9 mouse cellular contexts compared by ENCODE assay signal in the genomic region with DNA sequence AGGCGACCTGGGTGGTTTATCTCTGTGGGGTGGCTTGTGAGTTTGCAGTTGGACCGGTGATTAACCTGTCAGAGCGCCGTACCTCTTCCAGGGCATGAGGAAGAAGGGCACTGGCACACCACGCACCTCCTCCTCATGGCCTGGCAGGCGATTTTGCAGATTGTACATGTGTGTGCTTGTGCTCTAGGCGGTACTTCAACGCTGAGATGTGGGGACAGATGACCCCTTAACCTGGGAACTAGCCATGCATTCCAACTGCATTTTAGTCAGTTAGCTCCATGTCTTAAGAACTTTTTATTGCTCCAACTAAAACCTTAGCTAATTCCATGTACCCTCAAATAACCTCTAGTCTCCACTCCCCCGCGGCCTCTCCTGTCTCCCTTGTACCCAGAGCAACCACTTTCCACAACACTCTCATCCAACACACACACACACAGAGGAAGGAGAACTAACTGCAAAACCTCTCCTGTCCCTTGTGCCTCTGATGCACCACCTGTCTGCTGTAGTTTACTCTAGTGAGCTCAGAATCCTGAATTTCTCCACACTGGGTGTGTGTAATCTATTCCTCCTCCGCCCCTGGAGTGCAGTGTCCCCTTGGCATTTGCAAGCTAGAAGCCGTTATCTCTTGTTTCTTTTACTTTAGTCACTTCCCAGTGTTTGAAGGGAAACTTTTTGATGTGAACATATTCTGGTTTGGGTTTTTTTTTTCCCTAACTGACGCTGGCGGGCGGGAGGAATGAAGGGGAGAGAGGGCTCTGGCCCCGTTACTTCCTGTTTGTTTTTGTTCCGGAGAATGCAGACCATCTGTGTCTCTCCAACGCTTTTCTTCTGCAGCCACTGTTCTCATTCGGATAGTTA.
DNase-seq lines count a peak whose midpoint lies in the region; ATAC-seq and TF ChIP-seq lines count a peak whose summit lies in the region.
"Had no signal": no experiment of that assay in that cellular context is flagged by ENCODE, and none has a peak within 500 bp of the region (broad histone marks: within the 10 kb centered on the region; RNA-seq: fewer than 3 reads in every experiment).

No protein-coding gene starts in this region.

- no peak overlapping the region for H3K9ac ChIP-seq in midbrain, embryonic 12.5 days (replicated peaks)
- no peak overlapping the region for H3K9ac ChIP-seq in midbrain, embryonic 14.5 days (replicated peaks; ENCODE audit: low read length)
- 0 out of 2 replicates have a peak overlapping the region, but pooled peaks have one; percentile 12 for H3K9ac ChIP-seq in embryonic facial prominence, embryonic 12.5 days
- no peak overlapping the region for H3K9ac ChIP-seq in hindbrain, postnatal 0 days (replicated peaks; ENCODE audit: low read length)
- no peak overlapping the region; the same call in 1 of the 2 replicates for H3K9ac ChIP-seq in lung, embryonic 16.5 days (ENCODE audit: low read length)
- H3K9ac ChIP-seq: limb, embryonic 15.5 days had no signal

- no peak overlapping the region for H3K4me2 ChIP-seq in midbrain, embryonic 12.5 days (replicated peaks)
- no peak overlapping the region for H3K4me2 ChIP-seq in midbrain, embryonic 14.5 days (ENCODE audit: low read length)
- no peak overlapping the region for H3K4me2 ChIP-seq in embryonic facial prominence, embryonic 12.5 days (replicated peaks)
- H3K4me2 ChIP-seq in hindbrain, postnatal 0 days (ENCODE audit: low read depth, low read length): no peak overlapping the region
- H3K4me2 ChIP-seq in lung, embryonic 16.5 days (ENCODE audit: low read depth, low read length): 0 out of 2 replicates have a peak overlapping the region, but pooled peaks have one; percentile 25
- H3K4me2 ChIP-seq: limb, embryonic 15.5 days had no signal

- no peak overlapping the region for H3K4me3 ChIP-seq in midbrain, embryonic 12.5 days
- no peak overlapping the region for H3K4me3 ChIP-seq in midbrain, embryonic 14.5 days (replicated peaks; ENCODE audit: low read depth, low read length)
- H3K4me3 ChIP-seq in embryonic facial prominence, embryonic 12.5 days: no peak overlapping the region
- no peak overlapping the region for H3K4me3 ChIP-seq in hindbrain, postnatal 0 days (ENCODE audit: low read length)
- no peak overlapping the region for H3K4me3 ChIP-seq in lung, embryonic 16.5 days (ENCODE audit: low read length)
- H3K4me3 ChIP-seq: limb, embryonic 15.5 days had no signal

- H3K27me3 ChIP-seq in midbrain, embryonic 12.5 days: no peaks in the 10 kb centered on the region
- no peaks in the 10 kb centered on the region for H3K27me3 ChIP-seq in midbrain, embryonic 14.5 days (ENCODE audit: control insufficient read depth, insufficient read depth, low read length)
- no peaks in the 10 kb centered on the region for H3K27me3 ChIP-seq in embryonic facial prominence, embryonic 12.5 days
- H3K27me3 ChIP-seq in hindbrain, postnatal 0 days (ENCODE audit: insufficient read depth, low read length): no peaks in the 10 kb centered on the region
- no peaks in the 10 kb centered on the region for H3K27me3 ChIP-seq in lung, embryonic 16.5 days (ENCODE audit: control insufficient read depth, insufficient read depth, low read depth, low read length)
- H3K27me3 ChIP-seq: limb, embryonic 15.5 days had no signal

- H3K36me3 ChIP-seq in midbrain, embryonic 12.5 days: no peaks in the 10 kb centered on the region
- H3K36me3 ChIP-seq in midbrain, embryonic 14.5 days (ENCODE audit: control insufficient read depth, insufficient read depth, low read length): no peaks in the 10 kb centered on the region
- no peaks in the 10 kb centered on the region for H3K36me3 ChIP-seq in embryonic facial prominence, embryonic 12.5 days
- H3K36me3 ChIP-seq in hindbrain, postnatal 0 days (ENCODE audit: insufficient read depth, low read length): no peaks in the 10 kb centered on the region
- H3K36me3 ChIP-seq in lung, embryonic 16.5 days (ENCODE audit: control insufficient read depth, insufficient read depth, low read length): no peaks in the 10 kb centered on the region
- H3K36me3 ChIP-seq: limb, embryonic 15.5 days had no signal

- no peak for TF ChIP-seq CTCF in hindbrain, postnatal 0 days (IDR thresholded peaks at IDR 0.05; ENCODE audit: low read depth)

- peaks cover 45% of the 10 kb centered on the region for H3K4me1 ChIP-seq in midbrain, embryonic 12.5 days
- peaks cover 16% of the 10 kb centered on the region for H3K4me1 ChIP-seq in midbrain, embryonic 14.5 days (ENCODE audit: control insufficient read depth, insufficient read depth, low read length)
- peaks cover 29% of the 10 kb centered on the region for H3K4me1 ChIP-seq in embryonic facial prominence, embryonic 12.5 days
- H3K4me1 ChIP-seq in hindbrain, postnatal 0 days (ENCODE audit: insufficient read depth, low read length): peaks cover 11% of the 10 kb centered on the region; the same call in 1 of the 2 replicates
- peaks cover 4% of the 10 kb centered on the region for H3K4me1 ChIP-seq in lung, embryonic 16.5 days (replicated peaks; ENCODE audit: control insufficient read depth, insufficient read depth, low read length)

- 58% methylated on average over 19 of the region's 19 CpGs for WGBS in midbrain, embryonic 12.5 days
- whole genome bisulfite sequencing in midbrain, embryonic 14.5 days: 59% methylated on average over 19 of the region's 19 CpGs
- WGBS in embryonic facial prominence, embryonic 12.5 days: 32% methylated on average over 19 of the region's 19 CpGs
- WGBS in hindbrain, postnatal 0 days: 49% methylated on average over 19 of the region's 19 CpGs
- 36% methylated on average over 19 of the region's 19 CpGs for WGBS in lung, embryonic 16.5 days

- 0 out of 2 replicates have a peak, but pooled peaks have one; percentile 23 for ATAC-seq in midbrain, embryonic 12.5 days (ENCODE audit: low FRiP score, low read depth)
- no peak for ATAC-seq in midbrain, embryonic 14.5 days (ENCODE audit: low FRiP score, low TSS enrichment)
- ATAC-seq in embryonic facial prominence, embryonic 12.5 days (ENCODE audit: insufficient number of reproducible peaks, insufficient read depth, low FRiP score, low TSS enrichment): no peak
- ATAC-seq in hindbrain, postnatal 0 days: no peak
- ATAC-seq in lung, embryonic 16.5 days (ENCODE audit: low read depth): no peak
- no peak for ATAC-seq in CD4-positive, CD25-positive, alpha-beta regulatory T cell, adult 4 months

- H3K9me3 ChIP-seq in midbrain, embryonic 12.5 days: no peaks in the 10 kb centered on the region
- no peaks in the 10 kb centered on the region for H3K9me3 ChIP-seq in midbrain, embryonic 14.5 days (ENCODE audit: control insufficient read depth, low read length)
- no peaks in the 10 kb centered on the region for H3K9me3 ChIP-seq in embryonic facial prominence, embryonic 12.5 days
- no peaks in the 10 kb centered on the region for H3K9me3 ChIP-seq in hindbrain, postnatal 0 days (ENCODE audit: low read length)
- no peaks in the 10 kb centered on the region for H3K9me3 ChIP-seq in lung, embryonic 16.5 days (ENCODE audit: control insufficient read depth, low read length)
- H3K9me3 ChIP-seq: limb, embryonic 15.5 days had no signal

- H3K27ac ChIP-seq in midbrain, embryonic 12.5 days (replicated peaks): peak overlapping the region; percentile 25; the same call in 1 of the 2 replicates
- no peak overlapping the region for H3K27ac ChIP-seq in midbrain, embryonic 14.5 days (replicated peaks; ENCODE audit: low read depth, low read length)
- H3K27ac ChIP-seq in embryonic facial prominence, embryonic 12.5 days: peak overlapping the region; percentile 41; the same call in 1 of the 2 replicates
- H3K27ac ChIP-seq in hindbrain, postnatal 0 days: peak overlapping the region; percentile 20; the same call in 1 of the 2 replicates
- H3K27ac ChIP-seq in lung, embryonic 16.5 days (ENCODE audit: low read length): peak overlapping the region; percentile 50
- H3K27ac ChIP-seq: limb, embryonic 15.5 days had no signal

- no peak for DNase-seq in midbrain, embryonic 14.5 days
- DNase-seq in hindbrain, postnatal 0 days (ENCODE audit: low spot score): no peak
- DNase-seq in gastrocnemius, adult 8-10 months (ENCODE audit: low spot score in 2 of 2): no peak
- DNase-seq in layer of hippocampus, adult 9-10 months (ENCODE audit: low spot score): no peak
